Mouse (Mus musculus): Measurements from ENCODE around the gene Gpx8. TPM values are rescaled to one million over a fixed set of nuclear protein-coding genes. Genes with fewer than 3 reads are reported as not detected.

The Gpx8 gene
- polyA plus RNA-seq, 1 experiment, result 68.8 TPM

DNA sequence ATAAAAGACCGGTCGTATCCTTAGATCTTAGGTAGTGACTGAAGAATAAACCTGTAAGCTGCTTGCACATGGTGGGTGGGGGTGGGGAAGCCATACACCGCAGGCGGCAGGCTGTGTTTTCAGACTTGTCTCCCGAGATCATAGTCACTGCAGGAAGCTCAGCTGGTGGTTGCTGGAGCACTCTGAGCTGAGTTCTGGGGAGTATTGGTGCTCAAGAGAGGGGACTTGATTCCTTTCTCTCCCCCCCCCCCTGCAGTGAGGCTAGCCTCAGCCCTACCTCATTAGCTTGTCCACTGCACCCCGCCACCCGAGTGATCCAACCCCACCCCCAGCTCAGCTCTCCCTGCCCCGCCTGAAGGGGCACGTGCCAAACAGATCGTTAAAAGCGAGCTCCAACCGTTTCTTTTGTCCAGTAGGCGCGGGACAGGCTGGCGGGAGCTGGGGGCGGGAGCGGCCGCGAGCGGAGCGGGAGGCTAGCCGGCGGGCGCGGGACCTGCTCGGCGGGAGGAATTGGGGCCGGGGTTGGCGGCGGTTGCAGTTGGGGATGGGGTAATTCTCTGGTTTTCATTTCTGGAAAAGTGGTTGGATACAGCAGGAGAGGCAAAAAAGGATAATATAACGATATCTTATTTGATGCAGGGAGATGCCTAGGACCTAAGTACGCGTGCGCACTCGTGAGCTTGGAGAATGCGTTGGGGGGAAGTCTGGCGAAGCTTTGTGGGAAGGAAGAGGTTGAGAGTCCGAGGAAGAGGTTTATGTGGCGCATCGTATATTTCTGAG, 14.2 kb downstream of the Gpx8 start:
- H3ac ChIP-seq (ENCODE audit: control insufficient read depth, insufficient read length), result no peak overlapping the region
- H3K4me2 ChIP-seq (ENCODE audit: low read depth), result peak overlapping the region; percentile 12
- H3K27me3 ChIP-seq (ENCODE audit: control insufficient read depth, insufficient read depth, insufficient read length), result no peaks in the 10 kb centered on the region
- TF ChIP-seq TCF3 (IDR thresholded peaks at IDR 0.05; ENCODE audit: insufficient read length, low read depth) (no peak), MYOD1 (IDR thresholded peaks at IDR 0.05; ENCODE audit: control insufficient read depth in 1 of 3, insufficient read length in 2 of 3, low read depth in 2 of 3) (no peak), MAX (IDR thresholded peaks at IDR 0.05; ENCODE audit: low read depth) (no peak), E2F4 (IDR thresholded peaks at IDR 0.05; ENCODE audit: insufficient read depth) (no peak), USF1 (IDR thresholded peaks at IDR 0.05; ENCODE audit: low read depth) (no peak), POLR2AphosphoS2 (IDR thresholded peaks at IDR 0.05; ENCODE audit: insufficient read length, low read depth) (no peak), TCF12 (IDR thresholded peaks at IDR 0.05; ENCODE audit: insufficient read depth, poor library complexity, severe bottlenecking) (no peak), CEBPB (IDR thresholded peaks at IDR 0.05; ENCODE audit: insufficient read depth, poor library complexity, severe bottlenecking) (no peak), SRF (IDR thresholded peaks at IDR 0.05; ENCODE audit: control insufficient read depth, insufficient read length, low read depth) (no peak), MYOG (IDR thresholded peaks at IDR 0.05; ENCODE audit: control insufficient read depth in 1 of 3, insufficient read depth in 1 of 3, insufficient read length in 2 of 3, low read depth in 2 of 3) (no peak), REST (IDR thresholded peaks at IDR 0.05; ENCODE audit: insufficient read depth, insufficient read length) (no peak), POLR2A (IDR thresholded peaks at IDR 0.05; ENCODE audit: insufficient read length, low read depth) (no peak)
- H3K79me2 ChIP-seq (ENCODE audit: control insufficient read depth, insufficient read depth), result no peaks in the 10 kb centered on the region
- no peak overlapping the region for H3K4me3 ChIP-seq
- no peaks in the 10 kb centered on the region for H3K36me3 ChIP-seq (ENCODE audit: control insufficient read depth, insufficient read depth)

DNA sequence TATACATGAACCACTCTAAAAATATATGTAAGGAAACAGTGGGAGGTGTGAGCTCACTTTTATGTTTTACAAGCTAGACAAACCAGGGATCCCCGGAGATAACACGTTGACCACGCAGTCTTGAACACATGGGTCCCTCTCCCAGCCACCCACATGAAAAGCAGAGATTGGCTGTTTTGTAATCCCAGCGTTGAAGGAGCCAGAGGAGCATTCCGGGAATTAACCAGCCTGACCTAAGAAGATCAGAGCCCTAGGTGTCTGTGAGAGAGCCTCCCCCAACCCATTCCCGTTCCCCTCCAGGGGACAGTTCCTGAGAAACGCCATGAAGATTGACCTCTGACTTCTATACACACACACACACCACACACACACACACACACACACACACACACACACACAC, 14.9 kb downstream of the Gpx8 start:
- Histone ChIP-seq H3K79me2 (ENCODE audit: control insufficient read depth, insufficient read depth) (no peaks in the 10 kb centered on the region), H3ac (ENCODE audit: control insufficient read depth, insufficient read length) (no peak overlapping the region), H3K4me3 (no peak overlapping the region), H3K36me3 (ENCODE audit: control insufficient read depth, insufficient read depth) (no peaks in the 10 kb centered on the region), H3K27me3 (ENCODE audit: control insufficient read depth, insufficient read depth, insufficient read length) (peaks cover 4% of the 10 kb centered on the region), H3K4me2 (ENCODE audit: low read depth) (no peak overlapping the region)
- no peak for TF ChIP-seq TCF3 (IDR thresholded peaks at IDR 0.05; ENCODE audit: insufficient read length, low read depth)

DNA sequence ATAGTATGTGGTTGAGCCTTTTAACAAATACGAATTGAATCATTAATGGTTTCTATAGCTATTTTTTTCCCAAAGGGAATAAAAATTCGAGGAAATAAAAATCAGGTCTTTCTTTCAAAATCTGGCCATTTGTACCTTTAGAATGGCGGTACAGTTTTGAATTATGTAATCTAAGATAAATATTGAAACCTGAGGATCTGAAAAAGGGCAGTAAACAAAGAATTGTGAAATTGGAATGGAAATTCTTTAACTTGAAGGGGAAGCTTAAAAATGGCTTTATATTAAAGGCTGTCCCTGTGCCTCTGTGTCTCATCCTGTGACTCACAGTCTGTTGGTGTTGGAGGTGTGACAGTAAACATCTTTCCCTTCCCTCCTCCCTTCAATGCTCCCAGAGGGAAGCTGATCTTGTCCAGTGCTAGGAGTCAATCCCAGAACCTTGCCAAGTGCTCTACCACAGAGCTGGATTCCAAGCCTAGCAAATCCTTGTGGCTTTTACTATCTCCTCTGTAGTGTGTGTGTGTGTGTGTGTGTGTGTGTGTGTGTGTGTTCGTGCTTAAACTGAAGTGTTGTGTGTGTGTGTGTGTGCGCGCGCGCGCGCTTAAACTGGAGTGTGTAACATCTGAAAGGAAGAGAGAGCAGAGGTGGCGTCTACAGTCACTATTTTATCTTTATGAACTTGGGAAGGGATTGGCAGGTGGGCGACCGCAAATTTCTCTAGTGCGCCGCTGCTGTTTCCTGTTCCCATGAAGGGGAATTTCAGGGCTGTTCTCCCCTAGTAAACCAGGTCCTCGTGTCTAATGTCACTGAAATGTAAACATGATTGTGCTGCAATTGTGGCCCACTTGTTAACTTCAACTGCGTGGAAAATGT, 22.7 kb downstream of the Gpx8 start:
- H3ac ChIP-seq (ENCODE audit: control insufficient read depth, insufficient read length), result no peak overlapping the region
- TF ChIP-seq MYOD1 (IDR thresholded peaks at IDR 0.05; ENCODE audit: control insufficient read depth in 1 of 3, insufficient read length in 2 of 3, low read depth in 2 of 3) (no peak), POLR2AphosphoS2 (IDR thresholded peaks at IDR 0.05; ENCODE audit: insufficient read length, low read depth) (no peak), MAX (IDR thresholded peaks at IDR 0.05; ENCODE audit: low read depth) (no peak), POLR2A (IDR thresholded peaks at IDR 0.05; ENCODE audit: insufficient read length, low read depth) (no peak), REST (IDR thresholded peaks at IDR 0.05; ENCODE audit: insufficient read depth, insufficient read length) (no peak), MYOG (IDR thresholded peaks at IDR 0.05; ENCODE audit: control insufficient read depth in 1 of 3, insufficient read depth in 1 of 3, insufficient read length in 2 of 3, low read depth in 2 of 3) (no peak), E2F4 (IDR thresholded peaks at IDR 0.05; ENCODE audit: insufficient read depth) (no peak), USF1 (IDR thresholded peaks at IDR 0.05; ENCODE audit: low read depth) (no peak), CEBPB (IDR thresholded peaks at IDR 0.05; ENCODE audit: insufficient read depth, poor library complexity, severe bottlenecking) (no peak), SRF (IDR thresholded peaks at IDR 0.05; ENCODE audit: control insufficient read depth, insufficient read length, low read depth) (no peak), TCF3 (IDR thresholded peaks at IDR 0.05; ENCODE audit: insufficient read length, low read depth) (no peak), TCF12 (IDR thresholded peaks at IDR 0.05; ENCODE audit: insufficient read depth, poor library complexity, severe bottlenecking) (no peak)
- peaks cover 4% of the 10 kb centered on the region for H3K27me3 ChIP-seq (ENCODE audit: control insufficient read depth, insufficient read depth, insufficient read length)
- H3K4me2 ChIP-seq (ENCODE audit: low read depth), result peak overlapping the region; percentile 7
- no peaks in the 10 kb centered on the region for H3K36me3 ChIP-seq (ENCODE audit: control insufficient read depth, insufficient read depth)
- no peak overlapping the region for H3K4me3 ChIP-seq
- H3K79me2 ChIP-seq (ENCODE audit: control insufficient read depth, insufficient read depth), result no peaks in the 10 kb centered on the region

DNA sequence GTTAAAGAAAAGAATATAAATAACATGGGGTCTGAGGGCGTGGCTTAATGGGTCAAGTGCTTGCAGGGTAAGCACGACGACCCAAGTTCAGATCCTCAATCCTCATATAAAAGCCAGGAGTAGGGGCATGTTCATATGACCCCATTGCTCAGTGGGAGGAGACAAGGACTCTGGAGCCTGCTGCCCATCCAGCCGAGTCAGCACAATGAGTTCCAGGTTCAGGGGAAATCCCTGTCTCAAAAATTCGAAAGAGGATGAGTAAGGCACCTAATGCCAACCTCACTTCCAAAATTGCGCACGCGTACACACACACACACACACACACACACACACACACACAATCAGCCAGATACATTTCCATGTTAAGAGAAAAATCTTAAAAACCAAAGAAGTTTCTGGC, 23.7 kb downstream of the Gpx8 start:
- no peak overlapping the region for H3K4me3 ChIP-seq
- no peak overlapping the region for H3K4me2 ChIP-seq (ENCODE audit: low read depth)
- TF ChIP-seq POLR2AphosphoS2 (IDR thresholded peaks at IDR 0.05; ENCODE audit: insufficient read length, low read depth), result no peak
- no peak for TF ChIP-seq REST (IDR thresholded peaks at IDR 0.05; ENCODE audit: insufficient read depth, insufficient read length)
- TF ChIP-seq SRF (IDR thresholded peaks at IDR 0.05; ENCODE audit: control insufficient read depth, insufficient read length, low read depth), result no peak
- TF ChIP-seq MAX (IDR thresholded peaks at IDR 0.05; ENCODE audit: low read depth), result no peak
- no peak for TF ChIP-seq TCF12 (IDR thresholded peaks at IDR 0.05; ENCODE audit: insufficient read depth, poor library complexity, severe bottlenecking)
- TF ChIP-seq CEBPB (IDR thresholded peaks at IDR 0.05; ENCODE audit: insufficient read depth, poor library complexity, severe bottlenecking), result no peak
- TF ChIP-seq E2F4 (IDR thresholded peaks at IDR 0.05; ENCODE audit: insufficient read depth), result no peak
- no peak for TF ChIP-seq TCF3 (IDR thresholded peaks at IDR 0.05; ENCODE audit: insufficient read length, low read depth)
- TF ChIP-seq USF1 (IDR thresholded peaks at IDR 0.05; ENCODE audit: low read depth), result no peak
- no peak for TF ChIP-seq MYOD1 (IDR thresholded peaks at IDR 0.05; ENCODE audit: control insufficient read depth in 1 of 3, insufficient read length in 2 of 3, low read depth in 2 of 3)
- TF ChIP-seq MYOG (IDR thresholded peaks at IDR 0.05; ENCODE audit: control insufficient read depth in 1 of 3, insufficient read depth in 1 of 3, insufficient read length in 2 of 3, low read depth in 2 of 3), result no peak
- TF ChIP-seq POLR2A (IDR thresholded peaks at IDR 0.05; ENCODE audit: insufficient read length, low read depth), result no peak
- peaks cover 4% of the 10 kb centered on the region for H3K27me3 ChIP-seq (ENCODE audit: control insufficient read depth, insufficient read depth, insufficient read length)
- H3K79me2 ChIP-seq (ENCODE audit: control insufficient read depth, insufficient read depth), result no peaks in the 10 kb centered on the region
- H3ac ChIP-seq (ENCODE audit: control insufficient read depth, insufficient read length), result no peak overlapping the region
- H3K36me3 ChIP-seq (ENCODE audit: control insufficient read depth, insufficient read depth), result no peaks in the 10 kb centered on the region

All from myocyte (in vitro differentiated cells).